ENCODE assay signal across 19 mouse cellular contexts in the genomic region with DNA sequence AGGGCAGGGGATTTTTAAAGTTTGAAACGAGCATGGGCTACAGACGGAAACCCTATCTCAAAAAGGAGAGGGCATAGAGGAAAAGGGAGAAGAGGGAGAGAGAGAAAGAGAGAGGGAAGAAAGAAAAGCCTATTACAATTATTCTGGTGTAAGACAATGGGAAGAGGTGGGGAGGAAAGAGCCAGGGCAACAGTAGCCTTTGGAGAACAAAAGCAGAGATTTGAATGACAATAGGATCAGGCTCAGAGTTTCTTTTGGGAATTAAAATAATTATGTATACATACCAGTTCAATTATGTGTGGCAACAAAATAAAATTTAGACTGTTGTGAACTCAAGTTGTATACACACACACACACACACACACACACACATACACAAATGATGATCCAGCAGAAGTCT. TPM values are rescaled to one million over a fixed set of nuclear protein-coding genes. Genes with fewer than 3 reads are reported as not detected.
A peak's percentile ranks its signal among the peaks of the same experiment; 100 is the strongest.
DNase-seq lines count a peak whose midpoint lies in the region; ATAC-seq and TF ChIP-seq lines count a peak whose summit lies in the region.
"Had no signal": no experiment of that assay in that cellular context is flagged by ENCODE, and none has a peak within 500 bp of the region (broad histone marks: within the 10 kb centered on the region; RNA-seq: fewer than 3 reads in every experiment).

No protein-coding gene starts in this region.

- H3K4me1 ChIP-seq in hindbrain, embryonic 12.5 days: peaks cover 21% of the 10 kb centered on the region
- peaks cover 17% of the 10 kb centered on the region for H3K4me1 ChIP-seq in hindbrain, embryonic 16.5 days (ENCODE audit: control insufficient read depth, insufficient read depth, low read depth, low read length)
- H3K4me1 ChIP-seq in neural tube, embryonic 14.5 days (ENCODE audit: control insufficient read depth, insufficient read depth, low read length): peaks cover 15% of the 10 kb centered on the region
- H3K4me1 ChIP-seq in hindbrain, embryonic 14.5 days (replicated peaks; ENCODE audit: control insufficient read depth, insufficient read depth, low read length): peaks cover 27% of the 10 kb centered on the region
- H3K4me1 ChIP-seq in intestine, postnatal 0 days (replicated peaks; ENCODE audit: control insufficient read depth, insufficient read depth, low read length): no peaks in the 10 kb centered on the region

- WGBS in hindbrain, embryonic 12.5 days: 50% methylated on average over 2 of the region's 2 CpGs
- WGBS in hindbrain, embryonic 16.5 days: 43% methylated on average over 2 of the region's 2 CpGs
- 38% methylated on average over 2 of the region's 2 CpGs for WGBS in neural tube, embryonic 14.5 days
- 46% methylated on average over 2 of the region's 2 CpGs for WGBS in hindbrain, embryonic 14.5 days
- WGBS in intestine, postnatal 0 days: 91% methylated on average over 2 of the region's 2 CpGs

- no peak overlapping the region for H3K4me3 ChIP-seq in hindbrain, embryonic 12.5 days
- no peak overlapping the region for H3K4me3 ChIP-seq in hindbrain, embryonic 16.5 days (ENCODE audit: low read length)
- H3K4me3 ChIP-seq in neural tube, embryonic 14.5 days (ENCODE audit: low read depth, low read length): no peak overlapping the region
- H3K4me3 ChIP-seq in hindbrain, embryonic 14.5 days (replicated peaks; ENCODE audit: low read length): no peak overlapping the region
- H3K4me3 ChIP-seq in intestine, postnatal 0 days (ENCODE audit: low read depth, low read length): no peak overlapping the region
- H3K4me3 ChIP-seq: intestine, embryonic 15.5 days; limb, embryonic 13.5 days had no signal

- no peaks in the 10 kb centered on the region for H3K27me3 ChIP-seq in hindbrain, embryonic 12.5 days
- no peaks in the 10 kb centered on the region for H3K27me3 ChIP-seq in hindbrain, embryonic 16.5 days (replicated peaks; ENCODE audit: control insufficient read depth, insufficient read depth, low read length)
- no peaks in the 10 kb centered on the region for H3K27me3 ChIP-seq in neural tube, embryonic 14.5 days (ENCODE audit: control insufficient read depth, insufficient read depth, low read length)
- no peaks in the 10 kb centered on the region for H3K27me3 ChIP-seq in hindbrain, embryonic 14.5 days (ENCODE audit: control insufficient read depth, insufficient read depth, low read length)
- H3K27me3 ChIP-seq in intestine, postnatal 0 days (replicated peaks; ENCODE audit: control insufficient read depth, insufficient read depth, low read length): no peaks in the 10 kb centered on the region
- H3K27me3 ChIP-seq: heart, embryonic 13.5 days; intestine, embryonic 15.5 days; limb, embryonic 13.5 days had no signal

- no peak for TF ChIP-seq CTCF in intestine, postnatal 0 days (IDR thresholded peaks at IDR 0.05; ENCODE audit: low read depth)

- ATAC-seq in hindbrain, embryonic 12.5 days (ENCODE audit: low FRiP score): no peak
- no peak for ATAC-seq in hindbrain, embryonic 16.5 days
- ATAC-seq in neural tube, embryonic 14.5 days (ENCODE audit: low read depth): no peak
- no peak for ATAC-seq in hindbrain, embryonic 14.5 days (ENCODE audit: low FRiP score)
- ATAC-seq in intestine, postnatal 0 days: no peak
- ATAC-seq: intestine, embryonic 15.5 days; lung, postnatal 0 days had no signal

- H3K9ac ChIP-seq in hindbrain, embryonic 12.5 days: no peak overlapping the region
- no peak overlapping the region; the same call in 1 of the 2 replicates for H3K9ac ChIP-seq in hindbrain, embryonic 16.5 days (ENCODE audit: low read depth, low read length)
- no peak overlapping the region for H3K9ac ChIP-seq in neural tube, embryonic 14.5 days (replicated peaks; ENCODE audit: low read depth, low read length)
- H3K9ac ChIP-seq in hindbrain, embryonic 14.5 days: no peak overlapping the region
- no peak overlapping the region for H3K9ac ChIP-seq in intestine, postnatal 0 days (ENCODE audit: low read depth, low read length)
- H3K9ac ChIP-seq: intestine, embryonic 15.5 days; limb, embryonic 13.5 days had no signal

- H3K27ac ChIP-seq in hindbrain, embryonic 12.5 days: no peak overlapping the region
- no peak overlapping the region for H3K27ac ChIP-seq in hindbrain, embryonic 16.5 days (ENCODE audit: low read depth, low read length)
- peak overlapping the region; percentile 99; the same call in 1 of the 2 replicates for H3K27ac ChIP-seq in neural tube, embryonic 14.5 days (ENCODE audit: low read depth, low read length)
- H3K27ac ChIP-seq in hindbrain, embryonic 14.5 days: no peak overlapping the region
- H3K27ac ChIP-seq in intestine, postnatal 0 days (ENCODE audit: low read depth, low read length): no peak overlapping the region
- H3K27ac ChIP-seq: liver, embryonic 14.5 days had no signal

- no peak for DNase-seq in neural tube, embryonic 10.5 days (ENCODE audit: extremely low spot score, low spot score)
- DNase-seq in hindbrain, embryonic 14.5 days (ENCODE audit: low spot score): no peak
- DNase-seq in retina, postnatal 1 day: peak; percentile 59
- no peak for DNase-seq in left cerebral cortex, postnatal 25 days (ENCODE audit: low spot score in 2 of 2)
- DNase-seq: cerebellum, adult 18-20 months; cerebellum, postnatal 25 days; kidney, postnatal 4 days; layer of hippocampus, adult 9-11 months; right cerebral cortex, postnatal 4 days; thymus, adult 2 months had no signal

- H3K4me2 ChIP-seq in hindbrain, embryonic 12.5 days (replicated peaks): peak overlapping the region; percentile 57; the same call in 1 of the 2 replicates
- no peak overlapping the region for H3K4me2 ChIP-seq in hindbrain, embryonic 16.5 days (ENCODE audit: low read length)
- H3K4me2 ChIP-seq in neural tube, embryonic 14.5 days (ENCODE audit: low read depth, low read length): no peak overlapping the region
- peak overlapping the region; percentile 78 for H3K4me2 ChIP-seq in hindbrain, embryonic 14.5 days (replicated peaks)
- H3K4me2 ChIP-seq in intestine, postnatal 0 days (replicated peaks; ENCODE audit: low read depth): no peak overlapping the region

- no peaks in the 10 kb centered on the region for H3K9me3 ChIP-seq in hindbrain, embryonic 12.5 days (replicated peaks)
- no peaks in the 10 kb centered on the region for H3K9me3 ChIP-seq in hindbrain, embryonic 16.5 days (ENCODE audit: control insufficient read depth, low read length)
- no peaks in the 10 kb centered on the region for H3K9me3 ChIP-seq in neural tube, embryonic 14.5 days (ENCODE audit: control insufficient read depth, low read length)
- H3K9me3 ChIP-seq in hindbrain, embryonic 14.5 days (ENCODE audit: control insufficient read depth, low read length): no peaks in the 10 kb centered on the region
- no peaks in the 10 kb centered on the region for H3K9me3 ChIP-seq in intestine, postnatal 0 days (ENCODE audit: control insufficient read depth)
- H3K9me3 ChIP-seq: heart, embryonic 13.5 days; intestine, embryonic 15.5 days; limb, embryonic 13.5 days had no signal

- no peaks in the 10 kb centered on the region for H3K36me3 ChIP-seq in hindbrain, embryonic 12.5 days
- no peaks in the 10 kb centered on the region for H3K36me3 ChIP-seq in hindbrain, embryonic 16.5 days (ENCODE audit: control insufficient read depth, insufficient read depth, low read length)
- no peaks in the 10 kb centered on the region for H3K36me3 ChIP-seq in neural tube, embryonic 14.5 days (ENCODE audit: control insufficient read depth, insufficient read depth, low read length)
- H3K36me3 ChIP-seq in hindbrain, embryonic 14.5 days (replicated peaks; ENCODE audit: control insufficient read depth, insufficient read depth): no peaks in the 10 kb centered on the region
- no peaks in the 10 kb centered on the region for H3K36me3 ChIP-seq in intestine, postnatal 0 days (ENCODE audit: control insufficient read depth, insufficient read depth)
- H3K36me3 ChIP-seq: heart, embryonic 13.5 days; intestine, embryonic 15.5 days; limb, embryonic 13.5 days had no signal

- intact Hi-C loops in left cerebral cortex, postnatal 25 days (cut with DNase I): loop anchor here (5.0 kb wide), 1 partner anchor 122 kb away; no protein-coding TSS in a partner anchor

RNA-seq across cellular contexts. Expression of a gene that starts 43.2 kb away (rescaled TPM):
- polyA plus RNA-seq in hindbrain, embryonic 12.5 days (2016; fragmentation: Nextera tagmentation; extraction: Ambion mirVana): 58.1 and 60.0 TPM in 2 replicates
- polyA plus RNA-seq in hindbrain, embryonic 16.5 days (2015; fragmentation: Nextera tagmentation; extraction: Ambion mirVana): 21.9 and 23.4 TPM in 2 replicates
- 40.9 and 48.2 TPM in 2 replicates for polyA plus RNA-seq in neural tube, embryonic 14.5 days (2014; fragmentation: Nextera tagmentation; extraction: Ambion mirVana)
- 30.9 and 39.5 TPM in 2 replicates for polyA plus RNA-seq in hindbrain, embryonic 14.5 days (2014; fragmentation: Nextera tagmentation; extraction: Ambion mirVana)
- total RNA-seq in left cerebral cortex, postnatal 25 days (2021): 10 to 100 TPM; 42.3 to 49.7 TPM
- 24.6 and 28.5 TPM in 2 replicates for polyA plus RNA-seq in intestine, postnatal 0 days (2015; fragmentation: Nextera tagmentation; extraction: Ambion mirVana)

Comparison
In these comparisons a context has a peak if more than half of its experiments do, and no peak if none do; other contexts are left out.
1. H3K4me2 ChIP-seq: peak in hindbrain, embryonic 12.5 days (single experiment) and hindbrain, embryonic 14.5 days (single experiment); none in hindbrain, embryonic 16.5 days (single experiment), neural tube, embryonic 14.5 days (single experiment) and intestine, postnatal 0 days (single experiment).